Mouse (Mus musculus): ENCODE data around the gene Trp53. TPM values are rescaled to one million over a fixed set of nuclear protein-coding genes. Genes with fewer than 3 reads are reported as not detected.
"Not testable (repeated sequence)": the region's sequence is repeated elsewhere in the genome, so short reads cannot be mapped to it uniquely, and the experiment has no call there.

Gene Trp53
- 10 to 100 TPM; 28.7 to 99.5 (median 49.8) TPM for total RNA-seq (2018; cell fraction: chromatin; rRNA removed)
- total RNA-seq (2018; cell fraction: cytosol; rRNA removed) = 10 to 100 TPM; 38.1 to 55.5 (median 45.5) TPM
- 100 to 1,000 TPM in 1 of 26 experiments, 10 to 100 TPM in 25; 32.0 to 114 (median 50.3) TPM for total RNA-seq (2018; cell fraction: nucleus; rRNA removed)
- 32.6 to 59.9 TPM (median 52.5 TPM) in 3 replicates for polyA plus RNA-seq (2018)

DNA sequence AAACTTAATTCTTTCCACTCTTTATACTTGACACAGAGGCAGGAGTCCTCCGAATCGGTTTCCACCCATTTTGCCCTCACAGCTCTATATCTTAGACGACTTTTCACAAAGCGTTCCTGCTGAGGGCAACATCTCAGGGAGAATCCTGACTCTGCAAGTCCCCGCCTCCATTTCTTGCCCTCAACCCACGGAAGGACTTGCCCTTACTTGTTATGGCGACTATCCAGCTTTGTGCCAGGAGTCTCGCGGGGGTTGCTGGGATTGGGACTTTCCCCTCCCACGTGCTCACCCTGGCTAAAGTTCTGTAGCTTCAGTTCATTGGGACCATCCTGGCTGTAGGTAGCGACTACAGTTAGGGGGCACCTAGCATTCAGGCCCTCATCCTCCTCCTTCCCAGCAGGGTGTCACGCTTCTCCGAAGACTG is at the start of gene Trp53, which contains the start of gene Wrap53:
TSS of gene Trp53 (plus strand) at position 269 of the 424 bp plus-strand sequence.
TSS of gene Wrap53 (minus strand) at position 165 of the 424 bp plus-strand sequence.
- H3K79me2 ChIP-seq (ENCODE audit: inconsistent target) = peaks cover 67% of the 10 kb centered on the region
- H3K36me3 ChIP-seq (ENCODE audit: inconsistent target) = no peaks in the 10 kb centered on the region
- H3K4me3 ChIP-seq (ENCODE audit: inconsistent target) = peak within 1 kb of the TSS; percentile 93
- peak within 1 kb of the TSS; percentile 93 for H3K27ac ChIP-seq
- WGBS (ENCODE audit: missing documents) = under 1% methylated on average over 13 of the region's 13 CpGs

DNA sequence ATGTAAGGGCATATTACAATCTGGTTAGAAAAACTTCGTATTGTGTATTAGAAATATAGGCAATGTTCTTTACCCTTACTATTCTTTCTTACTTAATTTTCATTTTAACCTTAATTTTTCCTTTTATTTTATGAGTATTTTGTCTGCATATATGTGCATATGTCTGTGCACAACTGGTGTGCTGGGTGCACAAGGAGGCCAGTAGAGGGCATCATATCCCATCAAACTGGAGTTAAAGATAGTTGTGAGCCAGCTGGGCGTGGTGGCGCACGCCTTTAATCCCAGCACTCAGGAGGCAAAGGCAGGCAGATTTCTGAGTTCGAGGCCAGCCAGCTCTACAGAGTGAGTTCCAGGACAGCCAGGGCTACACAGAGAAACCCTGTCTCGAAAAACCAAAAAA is 49.4 kb upstream of the Trp53 start:
- not testable (repeated sequence) for H3K79me2 ChIP-seq (ENCODE audit: inconsistent target); H3K27ac ChIP-seq; H3K36me3 ChIP-seq (ENCODE audit: inconsistent target); H3K4me3 ChIP-seq (ENCODE audit: inconsistent target)
- 97% methylated on average over 6 of the region's 6 CpGs for WGBS (ENCODE audit: missing documents)

DNA sequence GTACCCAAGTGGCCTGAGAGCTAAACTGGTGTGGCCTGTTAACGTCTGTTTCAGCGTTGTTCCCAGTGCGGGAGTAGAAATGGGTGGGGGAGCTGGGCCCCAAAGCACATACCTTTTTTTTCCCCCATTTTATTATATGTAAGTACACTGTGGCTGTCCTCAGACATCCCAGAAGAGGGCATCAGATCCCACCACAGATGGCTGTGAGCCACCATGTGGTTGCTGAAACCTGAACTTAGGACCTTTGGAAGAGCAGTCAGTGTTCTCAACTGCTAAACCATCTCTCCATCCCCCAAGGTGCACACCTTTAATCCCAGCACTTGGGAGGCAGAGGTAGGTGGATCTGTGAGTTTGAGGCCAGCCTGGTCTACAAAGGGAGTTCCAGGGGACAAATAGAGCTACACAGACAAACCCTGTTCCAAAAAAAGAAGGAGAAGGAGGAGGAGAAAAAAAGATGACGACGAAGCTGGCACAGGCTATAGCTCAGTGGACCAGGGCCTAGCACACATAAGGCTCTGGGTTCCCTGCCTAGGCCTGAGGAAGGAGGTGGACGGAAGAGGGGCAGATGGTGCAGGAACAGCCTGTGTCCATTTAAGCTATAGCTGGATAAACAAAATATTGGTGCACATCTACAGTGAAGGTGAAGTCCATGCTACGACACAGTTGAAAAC is 47.5 kb upstream of the Trp53 start:
- Histone ChIP-seq H3K36me3 (ENCODE audit: inconsistent target) (no peaks in the 10 kb centered on the region), H3K79me2 (ENCODE audit: inconsistent target) (no peaks in the 10 kb centered on the region), H3K4me3 (ENCODE audit: inconsistent target) (no peak overlapping the region), H3K27ac (no peak overlapping the region)
- 92% methylated on average over 7 of the region's 7 CpGs for WGBS (ENCODE audit: missing documents)

DNA sequence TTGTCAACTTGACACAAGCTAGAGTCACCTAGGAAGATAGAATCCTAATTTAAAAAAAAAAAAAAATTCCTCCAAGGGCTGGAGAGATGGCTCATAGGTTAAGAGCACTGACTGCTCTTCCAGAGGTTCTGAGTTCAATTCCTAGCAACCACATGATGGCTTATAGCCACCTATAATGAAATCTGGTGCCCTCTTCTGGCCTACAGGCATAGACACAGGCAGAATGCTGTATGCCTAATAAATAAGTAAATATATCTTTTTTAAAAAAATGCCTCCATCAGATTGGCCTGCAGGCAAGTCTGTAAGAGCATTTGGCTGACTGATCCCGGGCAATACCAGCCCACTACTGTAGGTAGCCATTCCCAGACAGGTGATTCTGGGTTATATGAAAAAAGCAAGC is 45.2 kb upstream of the Trp53 start:
- Histone ChIP-seq H3K36me3 (ENCODE audit: inconsistent target) (no peaks in the 10 kb centered on the region), H3K79me2 (ENCODE audit: inconsistent target) (no peaks in the 10 kb centered on the region), H3K4me3 (ENCODE audit: inconsistent target) (no peak overlapping the region), H3K27ac (no peak overlapping the region)
- WGBS (ENCODE audit: missing documents) = 83% methylated on average over 1 of the region's 1 CpGs

DNA sequence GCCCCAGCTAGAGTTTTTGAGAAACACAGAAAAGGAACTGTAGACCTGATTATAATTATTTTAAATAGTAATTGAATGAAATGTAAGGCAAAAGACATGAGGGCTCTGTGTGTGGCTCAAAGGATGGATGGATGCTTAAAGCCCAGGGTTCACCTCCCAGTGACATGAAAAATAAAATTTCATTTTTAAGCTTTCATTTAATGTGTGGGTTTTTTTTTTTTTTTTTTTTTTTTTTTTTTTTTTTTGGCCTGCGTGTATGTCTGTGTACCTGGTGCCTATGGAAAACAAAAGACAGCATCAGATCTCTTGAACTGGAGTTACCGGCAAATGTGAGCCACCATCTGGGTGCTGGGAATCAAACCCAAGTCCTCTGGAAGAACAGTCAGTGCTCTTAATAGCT is 39.5 kb upstream of the Trp53 start:
- Histone ChIP-seq H3K36me3 (ENCODE audit: inconsistent target) (no peaks in the 10 kb centered on the region), H3K79me2 (ENCODE audit: inconsistent target) (no peaks in the 10 kb centered on the region), H3K4me3 (ENCODE audit: inconsistent target) (no peak overlapping the region), H3K27ac (no peak overlapping the region)
- WGBS (ENCODE audit: missing documents) = 100% methylated on average over 1 of the region's 2 CpGs

- not testable (repeated sequence) for H3K79me2 ChIP-seq (ENCODE audit: inconsistent target); H3K36me3 ChIP-seq (ENCODE audit: inconsistent target); H3K4me3 ChIP-seq (ENCODE audit: inconsistent target); H3K27ac ChIP-seq
- 77% methylated on average over 1 of the region's 3 CpGs for WGBS (ENCODE audit: missing documents)
These were observed 38.4 kb upstream of the Trp53 start for GRCm38 (mm10) chr11:69541741-69542140.

- Histone ChIP-seq H3K36me3 (ENCODE audit: inconsistent target) (no peaks in the 10 kb centered on the region), H3K79me2 (ENCODE audit: inconsistent target) (no peaks in the 10 kb centered on the region), H3K27ac (no peak overlapping the region), H3K4me3 (ENCODE audit: inconsistent target) (no peak overlapping the region)
- 98% methylated on average over 3 of the region's 3 CpGs for WGBS (ENCODE audit: missing documents)
These were observed 36.6 kb upstream of the Trp53 start for GRCm38 (mm10) chr11:69543598-69543997.

DNA sequence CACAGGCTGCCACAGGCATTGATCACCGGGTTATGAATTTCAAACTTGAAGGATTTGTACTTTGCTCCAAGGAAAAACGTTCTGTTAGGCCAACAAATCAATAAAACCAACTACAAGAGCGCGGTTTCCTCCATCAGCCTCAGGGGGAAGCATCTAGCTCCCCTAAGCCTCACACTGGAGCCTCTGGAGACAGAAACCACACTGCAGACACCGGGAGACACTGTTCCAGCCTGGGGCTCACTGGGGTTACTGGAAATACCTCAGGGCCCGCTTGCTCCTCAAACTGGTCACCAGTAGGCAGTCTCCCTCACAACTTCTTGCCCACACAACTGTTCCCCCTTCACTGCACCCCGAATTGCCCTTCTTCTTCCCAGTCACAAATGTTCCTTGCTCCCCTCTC is 34.2 kb upstream of the Trp53 start:
- Histone ChIP-seq H3K79me2 (ENCODE audit: inconsistent target) (no peaks in the 10 kb centered on the region), H3K4me3 (ENCODE audit: inconsistent target) (no peak overlapping the region), H3K36me3 (ENCODE audit: inconsistent target) (no peaks in the 10 kb centered on the region), H3K27ac (no peak overlapping the region)
- 31% methylated on average over 7 of the region's 7 CpGs for WGBS (ENCODE audit: missing documents)

DNA sequence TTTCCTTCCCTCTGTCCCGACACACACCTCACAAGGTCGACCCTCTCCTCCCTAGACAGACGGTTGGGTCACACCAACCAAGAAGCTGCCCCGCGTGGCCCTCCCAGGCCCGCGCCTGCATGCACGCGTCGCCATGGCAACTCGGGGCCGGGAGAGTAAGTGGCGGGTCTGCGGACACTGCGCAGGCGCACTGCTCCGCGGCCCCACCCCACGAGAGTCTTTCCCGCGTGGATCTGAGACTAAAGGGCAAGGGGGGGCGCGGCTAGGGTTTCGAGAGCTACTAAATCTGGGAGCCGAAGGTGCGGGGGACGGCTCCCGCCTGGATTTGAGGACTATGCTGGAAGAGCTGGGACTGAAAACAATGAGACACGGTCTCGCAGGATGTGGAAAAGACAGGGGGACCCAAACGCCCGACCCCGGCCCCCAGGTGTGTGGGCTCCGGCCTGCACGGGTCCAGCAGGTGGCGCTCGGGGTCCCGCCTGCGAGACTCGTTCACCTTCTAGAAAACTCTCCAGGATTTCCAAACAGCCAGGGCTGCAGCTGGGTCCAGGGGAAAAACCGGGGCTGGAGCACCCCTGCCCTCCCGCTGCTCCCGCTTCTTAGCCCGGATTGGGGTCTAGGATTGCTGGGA is 33.6 kb upstream of the Trp53 start:
- no peaks in the 10 kb centered on the region for H3K79me2 ChIP-seq (ENCODE audit: inconsistent target)
- H3K27ac ChIP-seq = no peak overlapping the region
- WGBS (ENCODE audit: missing documents) = 1% methylated on average over 43 of the region's 44 CpGs
- no peak overlapping the region; the same call in 1 of the 2 replicates for H3K4me3 ChIP-seq (ENCODE audit: inconsistent target)
- no peaks in the 10 kb centered on the region for H3K36me3 ChIP-seq (ENCODE audit: inconsistent target)

DNA sequence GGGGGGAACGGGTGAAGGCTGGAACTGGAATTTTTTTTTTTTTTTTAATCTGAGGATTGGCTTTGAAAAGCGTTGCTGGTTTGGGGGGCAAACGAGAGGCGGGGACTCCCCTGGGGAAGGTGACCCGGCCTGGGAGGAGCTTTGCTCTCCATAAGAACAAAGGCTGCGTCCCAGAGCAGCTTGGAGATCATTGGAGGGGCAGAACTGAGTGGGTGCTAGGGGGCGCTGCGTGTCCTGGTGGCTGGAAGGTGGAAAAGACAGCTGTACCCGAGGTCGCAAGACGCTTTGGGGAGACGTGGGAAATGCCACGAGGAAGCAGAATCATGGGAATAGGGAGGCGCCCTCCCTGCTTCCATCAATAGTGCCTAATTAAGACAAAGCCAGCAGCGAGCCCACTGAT is 33.1 kb upstream of the Trp53 start:
- Histone ChIP-seq H3K36me3 (ENCODE audit: inconsistent target) (no peaks in the 10 kb centered on the region), H3K4me3 (ENCODE audit: inconsistent target) (no peak overlapping the region; the same call in 1 of the 2 replicates), H3K79me2 (ENCODE audit: inconsistent target) (no peaks in the 10 kb centered on the region), H3K27ac (no peak overlapping the region)
- 7% methylated on average over 15 of the region's 15 CpGs for WGBS (ENCODE audit: missing documents)

GRCm38 (mm10) chr11:69549060-69549656 is 31.0 kb upstream of the Trp53 start, which contains the start of gene Dnah2:
Gene Dnah2, minus strand, starts transcription at chr11:69549110.
- 61% methylated on average over 11 of the region's 12 CpGs for WGBS (ENCODE audit: missing documents)
- Histone ChIP-seq H3K4me3 (ENCODE audit: inconsistent target) (no peak within 1 kb of the TSS), H3K79me2 (ENCODE audit: inconsistent target) (no peaks in the 10 kb centered on the region), H3K36me3 (ENCODE audit: inconsistent target) (no peaks in the 10 kb centered on the region), H3K27ac (no peak within 1 kb of the TSS)

DNA sequence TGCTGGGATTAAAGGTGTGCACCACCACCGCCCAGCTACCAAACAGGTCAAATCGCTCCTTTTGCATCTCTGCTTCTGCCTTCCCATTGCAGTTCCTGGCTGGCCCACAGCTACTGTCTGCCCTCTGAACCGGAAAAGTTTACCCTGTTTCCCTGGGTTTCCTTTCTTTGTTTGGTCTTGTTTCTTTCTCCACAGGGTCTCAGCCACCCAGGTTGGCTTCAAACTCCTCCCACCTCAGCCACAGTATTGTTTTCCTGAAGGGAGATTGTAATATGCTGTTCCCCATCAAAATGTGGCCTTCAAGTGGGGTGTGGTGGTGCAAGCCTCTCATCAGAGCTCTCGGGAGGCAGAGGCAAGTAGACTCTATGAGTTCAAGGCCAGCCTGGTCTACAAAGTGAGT is 28.8 kb upstream of the Trp53 start:
- Histone ChIP-seq H3K79me2 (ENCODE audit: inconsistent target) (no peaks in the 10 kb centered on the region), H3K36me3 (ENCODE audit: inconsistent target) (no peaks in the 10 kb centered on the region), H3K27ac (no peak overlapping the region), H3K4me3 (ENCODE audit: inconsistent target) (no peak overlapping the region)
- WGBS (ENCODE audit: missing documents) = 91% methylated on average over 4 of the region's 4 CpGs

- WGBS (ENCODE audit: missing documents) = 58% methylated on average over 14 of the region's 14 CpGs
These were observed 27.4 kb upstream of the Trp53 start for GRCm38 (mm10) chr11:69552622-69553340.

DNA sequence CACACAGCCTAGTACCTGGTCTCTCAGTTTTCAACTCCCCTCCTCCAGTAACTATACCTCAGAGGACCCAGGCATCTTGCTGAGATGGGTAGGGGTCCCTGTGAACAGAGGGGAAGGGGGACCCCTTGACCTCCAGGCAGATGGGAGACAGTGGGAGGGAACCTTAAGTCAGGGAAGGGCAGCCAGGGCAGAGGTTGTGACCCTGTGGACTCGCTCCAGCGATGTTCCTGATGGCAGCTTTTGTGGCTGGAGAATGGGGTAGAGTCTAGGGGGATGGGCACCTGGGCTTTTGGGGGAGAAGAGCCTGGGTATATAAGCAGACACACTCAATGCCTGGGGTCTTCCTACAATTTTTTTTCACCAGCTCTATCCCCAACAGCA is 26.8 kb upstream of the Trp53 start:
- H3K4me3 ChIP-seq (ENCODE audit: inconsistent target) = no peak overlapping the region
- H3K79me2 ChIP-seq (ENCODE audit: inconsistent target) = no peaks in the 10 kb centered on the region
- H3K36me3 ChIP-seq (ENCODE audit: inconsistent target) = no peaks in the 10 kb centered on the region
- H3K27ac ChIP-seq = no peak overlapping the region
- WGBS (ENCODE audit: missing documents) = 93% methylated on average over 2 of the region's 2 CpGs

More at GRCm38 (mm10) chr11:69552622-69553340, 27.4 kb upstream of the Trp53 start:
- no peak overlapping the region for H3K4me3 ChIP-seq (ENCODE audit: inconsistent target)
- H3K36me3 ChIP-seq (ENCODE audit: inconsistent target) = no peaks in the 10 kb centered on the region
- H3K27ac ChIP-seq = no peak overlapping the region
- no peaks in the 10 kb centered on the region for H3K79me2 ChIP-seq (ENCODE audit: inconsistent target)
